In genomic region chr2:32877303-32877702, GRCm38 (mm10) we compare ENCODE assay signal across 8 mouse cellular contexts. TPM values are rescaled to one million over a fixed set of nuclear protein-coding genes. Genes with fewer than 3 reads are reported as not detected.
DNase-seq lines count a peak whose midpoint lies in the region; ATAC-seq and TF ChIP-seq lines count a peak whose summit lies in the region.

No protein-coding gene starts in this region.

- peak overlapping the region; percentile 91 for H3K4me2 ChIP-seq in kidney, embryonic 14.5 days (replicated peaks; ENCODE audit: low read depth, low read length)
- H3K4me2 ChIP-seq in embryonic facial prominence, embryonic 13.5 days, result peak overlapping the region; percentile 84
- peak overlapping the region; percentile 87 for H3K4me2 ChIP-seq in midbrain, postnatal 0 days (ENCODE audit: low read depth, low read length, poor library complexity, severe bottlenecking)

- H3K36me3 ChIP-seq in kidney, embryonic 14.5 days (ENCODE audit: control insufficient read depth, insufficient read depth, low read length), result no peaks in the 10 kb centered on the region
- no peaks in the 10 kb centered on the region for H3K36me3 ChIP-seq in embryonic facial prominence, embryonic 13.5 days
- no peaks in the 10 kb centered on the region for H3K36me3 ChIP-seq in midbrain, postnatal 0 days (ENCODE audit: insufficient read depth, low read length)

- no peaks in the 10 kb centered on the region for H3K27me3 ChIP-seq in kidney, embryonic 14.5 days (ENCODE audit: control insufficient read depth, insufficient read depth, low read length)
- no peaks in the 10 kb centered on the region for H3K27me3 ChIP-seq in embryonic facial prominence, embryonic 13.5 days
- no peaks in the 10 kb centered on the region for H3K27me3 ChIP-seq in midbrain, postnatal 0 days (ENCODE audit: insufficient read depth, low read length)

- DNase-seq in kidney, adult 18-20 months, result no peak
- peak; percentile 39 for DNase-seq in kidney, postnatal 10 days
- DNase-seq in midbrain, postnatal 0 days (ENCODE audit: low spot score), result no peak
- no peak for DNase-seq in yolk sac, embryonic 10.5 days (ENCODE audit: low spot score)
- no peak for DNase-seq in thymus, postnatal 14 days
- DNase-seq in thymus, postnatal 0 days (ENCODE audit: low spot score), result no peak

- no peak for TF ChIP-seq CTCF in midbrain, postnatal 0 days (IDR thresholded peaks at IDR 0.05)

- peaks cover 62% of the 10 kb centered on the region for H3K4me1 ChIP-seq in kidney, embryonic 14.5 days (ENCODE audit: control insufficient read depth, insufficient read depth, low read length)
- peaks cover 72% of the 10 kb centered on the region for H3K4me1 ChIP-seq in embryonic facial prominence, embryonic 13.5 days
- H3K4me1 ChIP-seq in midbrain, postnatal 0 days (ENCODE audit: insufficient read depth, low read length), result peaks cover 32% of the 10 kb centered on the region

- no peaks in the 10 kb centered on the region for H3K9me3 ChIP-seq in kidney, embryonic 14.5 days (ENCODE audit: control insufficient read depth, low read length)
- H3K9me3 ChIP-seq in embryonic facial prominence, embryonic 13.5 days, result no peaks in the 10 kb centered on the region
- H3K9me3 ChIP-seq in midbrain, postnatal 0 days (ENCODE audit: low read length), result no peaks in the 10 kb centered on the region

- H3K9ac ChIP-seq in kidney, embryonic 14.5 days (ENCODE audit: low read depth, low read length), result peak overlapping the region; percentile 91
- peak overlapping the region; percentile 94 for H3K9ac ChIP-seq in embryonic facial prominence, embryonic 13.5 days
- peak overlapping the region; percentile 93 for H3K9ac ChIP-seq in midbrain, postnatal 0 days (replicated peaks; ENCODE audit: low read length, poor library complexity, severe bottlenecking)

- peak overlapping the region; percentile 88 for H3K4me3 ChIP-seq in kidney, embryonic 14.5 days (ENCODE audit: low read length)
- peak overlapping the region; percentile 87 for H3K4me3 ChIP-seq in embryonic facial prominence, embryonic 13.5 days
- peak overlapping the region; percentile 74 for H3K4me3 ChIP-seq in midbrain, postnatal 0 days (ENCODE audit: low read depth, low read length)

- 39% methylated on average over 5 of the region's 5 CpGs for WGBS in kidney, embryonic 14.5 days
- 18% methylated on average over 5 of the region's 5 CpGs for WGBS in embryonic facial prominence, embryonic 13.5 days
- WGBS in midbrain, postnatal 0 days, result 22% methylated on average over 5 of the region's 5 CpGs

- H3K27ac ChIP-seq in kidney, embryonic 14.5 days (ENCODE audit: low read depth, low read length), result no peak overlapping the region
- peak overlapping the region; percentile 90 for H3K27ac ChIP-seq in embryonic facial prominence, embryonic 13.5 days
- no peak overlapping the region for H3K27ac ChIP-seq in midbrain, postnatal 0 days (ENCODE audit: low read depth, low read length)

- no peak for ATAC-seq in kidney, embryonic 14.5 days (ENCODE audit: low FRiP score, low TSS enrichment)
- ATAC-seq in embryonic facial prominence, embryonic 13.5 days (ENCODE audit: insufficient number of reproducible peaks, insufficient read depth, low FRiP score, low TSS enrichment, low read depth), result no peak
- ATAC-seq in midbrain, postnatal 0 days (ENCODE audit: low FRiP score), result no peak

RNA-seq across cellular contexts. Expression of gene Fam129b, which starts 1.4 kb away (rescaled TPM):
- polyA plus RNA-seq in kidney, embryonic 14.5 days (2014; fragmentation: Nextera tagmentation; extraction: Ambion mirVana), result 18.2 and 19.9 TPM in 2 replicates
- 57.2 and 59.2 TPM in 2 replicates for polyA plus RNA-seq in embryonic facial prominence, embryonic 13.5 days (2015; fragmentation: Nextera tagmentation; extraction: Ambion mirVana)
- 39.5 and 40.9 TPM in 2 replicates for total RNA-seq in midbrain, postnatal 0 days (2014; rRNA removed)
- 17.7 and 18.1 TPM in 2 replicates for polyA plus RNA-seq in midbrain, postnatal 0 days (2015; fragmentation: Nextera tagmentation; extraction: Ambion mirVana)
- polyA plus RNA-seq in thymus, postnatal 0 days (2015; fragmentation: Nextera tagmentation; extraction: Ambion mirVana), result 10.9 and 12.4 TPM in 2 replicates

RNA-seq across cellular contexts. Expression of gene Stxbp1, which starts 30.3 kb away (rescaled TPM):
- polyA plus RNA-seq in kidney, embryonic 14.5 days (2014; fragmentation: Nextera tagmentation; extraction: Ambion mirVana), result 11.2 and 16.2 TPM in 2 replicates
- 18.1 and 22.8 TPM in 2 replicates for polyA plus RNA-seq in embryonic facial prominence, embryonic 13.5 days (2015; fragmentation: Nextera tagmentation; extraction: Ambion mirVana)
- 185 and 264 TPM in 2 replicates for total RNA-seq in midbrain, postnatal 0 days (2014; rRNA removed)
- polyA plus RNA-seq in midbrain, postnatal 0 days (2015; fragmentation: Nextera tagmentation; extraction: Ambion mirVana), result 424 and 430 TPM in 2 replicates
- polyA plus RNA-seq in thymus, postnatal 0 days (2015; fragmentation: Nextera tagmentation; extraction: Ambion mirVana), result 6.0 and 7.0 TPM in 2 replicates

Comparison
In these comparisons a context has a peak if more than half of its experiments do, and no peak if none do; other contexts are left out.
1. RNA of gene Stxbp1, which starts 30.3 kb away (polyA plus RNA-seq): 424 to 430 TPM in midbrain, postnatal 0 days; 18.1 to 22.8 TPM in embryonic facial prominence, embryonic 13.5 days, 11.2 to 16.2 TPM in kidney, embryonic 14.5 days and 6.0 to 7.0 TPM in thymus, postnatal 0 days; every median in the first group is over 10 times any median in the second.
2. Peak in every context shown above with its lines, with median percentiles within 50 percentile points of each other: H3K4me2 ChIP-seq, H3K4me3 ChIP-seq and H3K9ac ChIP-seq.